Comparison of ENCODE assay signal across 29 mouse cellular contexts in the genomic region with DNA sequence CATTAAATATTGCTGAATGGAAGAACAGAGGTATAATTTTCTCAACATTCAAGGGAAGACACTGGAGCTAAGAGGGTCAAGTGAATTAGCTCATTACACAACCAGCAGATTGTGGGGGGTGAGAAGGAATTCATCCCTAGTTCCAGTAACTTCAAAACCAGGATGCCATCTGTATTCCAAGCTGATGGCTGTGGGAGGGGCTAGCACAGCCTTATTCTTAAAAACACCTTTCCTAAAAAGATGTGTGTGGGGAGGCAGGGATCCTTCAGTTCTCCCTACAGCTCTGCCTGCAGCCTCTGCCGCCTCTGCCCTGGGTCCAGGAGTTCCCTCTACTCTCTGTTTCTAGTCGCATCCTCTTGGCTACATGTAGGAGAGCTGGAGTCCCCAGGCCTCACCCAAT. TPM values are rescaled to one million over a fixed set of nuclear protein-coding genes. Genes with fewer than 3 reads are reported as not detected.
"Had no signal": no experiment of that assay in that cellular context is flagged by ENCODE, and none has a peak within 500 bp of the region (broad histone marks: within the 10 kb centered on the region; RNA-seq: fewer than 3 reads in every experiment).

No protein-coding gene starts in this region.

- DNase-seq: gastrocnemius, postnatal 10 days; gastrocnemius, postnatal 36 days; heart, adult 11 months; heart, adult 2 months; heart, postnatal 14 days; heart, postnatal 36 days; kidney, adult 18-20 months; kidney, adult 8-10 months; kidney, postnatal 10 days; kidney, postnatal 25 days; kidney, postnatal 4 days; liver; liver, embryonic 13.5 days had no signal

- H3K4me3 ChIP-seq: heart, adult 2 months; heart, embryonic 13.5 days; heart, embryonic 15.5 days; hindbrain, embryonic 13.5 days; hindbrain, embryonic 15.5 days; intestine, embryonic 15.5 days; layer of hippocampus, adult 2 months; left cerebral cortex, adult 2 months; limb, embryonic 10.5 days; limb, embryonic 12.5 days; liver, embryonic 13.5 days; liver, embryonic 15.5 days had no signal

- H3K9me3 ChIP-seq: heart, embryonic 13.5 days; heart, embryonic 15.5 days; hindbrain, embryonic 13.5 days; hindbrain, embryonic 15.5 days; intestine, embryonic 15.5 days; limb, embryonic 10.5 days; limb, embryonic 12.5 days; liver, embryonic 13.5 days; liver, embryonic 15.5 days had no signal

- ATAC-seq: hindbrain, postnatal 0 days; intestine, embryonic 15.5 days; intestine, postnatal 0 days had no signal

- H3K27me3 ChIP-seq: heart, embryonic 13.5 days; heart, embryonic 15.5 days; hindbrain, embryonic 15.5 days; intestine, embryonic 15.5 days; limb, embryonic 12.5 days; liver, embryonic 13.5 days; liver, embryonic 15.5 days had no signal

- H3K9ac ChIP-seq: heart, embryonic 13.5 days; heart, embryonic 15.5 days; hindbrain, embryonic 13.5 days; hindbrain, embryonic 15.5 days; intestine, embryonic 15.5 days; limb, embryonic 12.5 days; liver, embryonic 13.5 days; liver, embryonic 15.5 days had no signal

- H3K36me3 ChIP-seq: heart, embryonic 13.5 days; heart, embryonic 15.5 days; hindbrain, embryonic 13.5 days; hindbrain, embryonic 15.5 days; intestine, embryonic 15.5 days; limb, embryonic 10.5 days; limb, embryonic 12.5 days; liver, embryonic 13.5 days; liver, embryonic 15.5 days had no signal

- H3K4me2 ChIP-seq: heart, embryonic 11.5 days; heart, embryonic 13.5 days; heart, embryonic 15.5 days; hindbrain, embryonic 13.5 days; hindbrain, embryonic 15.5 days; intestine, embryonic 15.5 days; limb, embryonic 12.5 days; liver, embryonic 11.5 days; liver, embryonic 13.5 days; liver, embryonic 15.5 days had no signal

- H3K27ac ChIP-seq: heart, adult 2 months; heart, embryonic 13.5 days; heart, embryonic 15.5 days; hindbrain, embryonic 13.5 days; hindbrain, embryonic 15.5 days; hindbrain, postnatal 0 days; intestine, embryonic 15.5 days; layer of hippocampus, adult 2 months; left cerebral cortex, adult 2 months; limb, embryonic 10.5 days; limb, embryonic 12.5 days; liver, embryonic 13.5 days; liver, embryonic 15.5 days had no signal

RNA-seq across cellular contexts. Expression of a gene that starts 37.4 kb away (rescaled TPM):
- total RNA-seq: hematopoietic stem cell, adult 5-6 weeks had no signal
- polyA plus RNA-seq: heart, embryonic 11.5 days; heart, embryonic 13.5 days; intestine, postnatal 0 days; limb, embryonic 10.5 days; limb, embryonic 12.5 days; limb, embryonic 14.5 days; liver, embryonic 11.5 days; liver, embryonic 13.5 days; liver, embryonic 15.5 days had no signal
